Mouse (Mus musculus) lung, postnatal 4 days (tissue): ENCODE results near the gene Olfr419.

ENCODE experiments used
- DNase-seq, 2 experiments: peaks; one replicate each; pipeline ENCODE4 v3.0.0; 2021

Olfr419 gene

DNA sequence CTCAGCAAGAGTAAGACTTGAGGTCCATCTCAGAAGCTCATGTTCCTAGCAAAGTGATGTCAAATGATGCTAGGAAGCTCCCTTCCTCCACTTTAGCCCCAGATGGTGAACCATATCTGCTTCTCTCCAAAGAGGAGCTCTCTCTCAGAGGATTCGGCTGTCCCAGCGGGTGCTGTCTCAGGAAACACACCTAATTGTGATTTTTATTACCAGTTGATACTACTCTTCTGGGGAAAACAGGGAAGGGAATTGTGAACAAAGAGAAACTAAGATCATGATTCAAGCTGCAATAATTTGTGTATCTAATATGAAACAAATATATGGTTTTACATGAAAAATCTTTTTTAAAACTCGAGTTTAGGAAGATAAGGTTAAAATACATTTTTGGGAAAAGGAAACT is at the start of gene Olfr419:
TSS of gene Olfr419 (minus strand) at position 101 of the 400 bp plus-strand sequence.
- DNase-seq: no peak

DNA sequence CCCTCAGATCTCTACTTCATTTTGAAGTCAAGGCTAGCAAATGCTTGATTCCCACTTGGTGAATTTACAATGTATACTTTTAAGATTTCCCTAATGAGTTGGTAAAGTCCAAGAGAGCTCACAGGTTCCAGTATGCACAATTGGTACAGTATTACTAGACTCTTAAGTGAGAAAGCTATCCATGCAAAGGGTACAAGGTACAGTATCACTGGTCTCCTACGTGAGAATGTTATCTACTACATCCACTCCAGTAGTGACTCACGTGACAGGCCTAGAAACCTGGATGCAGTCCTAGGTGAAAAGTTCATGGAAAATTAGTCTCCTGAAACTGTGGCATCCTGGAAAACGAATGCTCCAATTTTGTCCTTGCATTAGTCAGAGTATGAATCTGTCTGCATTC is 18.8 kb upstream of the Olfr419 start:
- DNase-seq: no peak

DNA sequence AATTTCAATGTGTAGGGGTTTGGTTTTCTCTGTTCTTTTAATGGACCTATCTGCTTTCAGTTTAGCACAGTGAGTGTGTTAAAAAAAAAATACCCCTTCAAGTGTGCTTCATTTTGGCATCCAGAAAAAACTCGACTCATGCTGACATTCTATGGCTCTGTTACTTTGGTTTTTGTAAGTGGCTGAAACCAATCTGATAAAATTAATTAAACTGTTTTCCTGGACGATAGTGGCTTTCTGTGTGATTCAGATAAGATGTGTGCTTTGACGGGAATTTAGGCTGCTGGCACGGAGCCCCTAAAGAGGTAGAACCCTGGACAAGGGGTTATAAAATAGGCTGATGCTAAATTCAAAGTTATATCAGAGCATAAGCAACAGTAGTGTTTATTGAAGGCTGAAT is 17.3 kb upstream of the Olfr419 start:
- no peak for DNase-seq

DNA sequence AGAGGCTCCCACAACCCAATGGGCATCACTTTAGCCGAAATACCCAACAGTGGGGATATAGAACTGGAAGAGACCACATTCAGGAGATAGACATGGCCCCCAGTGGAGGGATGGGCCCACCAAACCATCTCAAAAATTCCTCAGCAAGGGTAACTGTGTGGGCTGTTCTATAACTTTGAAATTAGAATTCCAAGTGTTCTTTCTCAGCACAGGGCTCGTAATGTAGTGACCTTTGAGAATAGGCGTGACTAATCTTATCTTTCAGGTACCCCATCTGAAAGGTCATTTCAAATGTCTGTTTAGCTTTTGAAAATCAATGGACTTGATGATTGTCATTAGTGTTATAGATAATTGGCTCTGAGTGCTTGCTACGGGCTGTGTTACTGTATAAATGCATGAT is 16.0 kb upstream of the Olfr419 start:
- DNase-seq: no peak

DNA sequence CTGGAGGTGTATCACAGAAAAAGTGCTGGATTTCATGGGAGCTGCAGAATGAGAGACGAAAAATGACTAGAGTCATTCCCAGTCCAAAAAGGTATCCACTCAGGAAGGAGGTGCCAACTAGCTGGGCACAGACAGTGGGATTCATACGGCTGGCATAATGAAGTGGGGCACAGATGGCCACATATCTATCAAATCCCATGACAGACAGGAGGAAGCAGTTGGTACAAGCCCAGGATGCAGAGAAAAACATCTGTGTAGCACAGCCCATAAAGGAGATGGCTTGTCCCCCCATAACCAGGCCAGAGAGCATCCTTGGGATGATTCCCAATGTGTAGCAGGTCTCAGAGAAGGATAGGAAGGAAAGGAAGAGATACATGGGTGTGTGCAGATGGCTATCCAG is 1.5 kb downstream of the Olfr419 start:
- no peak for DNase-seq

DNA sequence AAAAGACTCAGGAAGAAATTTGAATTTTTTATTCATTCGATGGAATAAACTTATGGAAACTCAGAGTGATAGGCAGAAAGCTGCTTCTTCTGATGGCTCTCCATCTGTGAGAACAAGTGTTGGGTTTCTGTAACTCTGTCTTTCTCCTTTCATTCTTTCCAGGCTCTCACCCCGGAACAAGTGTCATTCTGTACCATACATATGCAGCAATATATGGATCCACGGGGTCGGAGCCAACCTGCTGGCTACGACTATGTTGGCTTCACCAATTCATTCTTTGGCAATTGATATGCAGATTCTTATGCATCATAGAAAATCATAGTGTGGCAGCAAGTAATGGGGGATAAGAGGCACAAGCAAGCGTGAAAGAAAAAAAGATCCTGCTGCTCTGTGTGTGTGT is 4.7 kb downstream of the Olfr419 start:
- no peak for DNase-seq

DNA sequence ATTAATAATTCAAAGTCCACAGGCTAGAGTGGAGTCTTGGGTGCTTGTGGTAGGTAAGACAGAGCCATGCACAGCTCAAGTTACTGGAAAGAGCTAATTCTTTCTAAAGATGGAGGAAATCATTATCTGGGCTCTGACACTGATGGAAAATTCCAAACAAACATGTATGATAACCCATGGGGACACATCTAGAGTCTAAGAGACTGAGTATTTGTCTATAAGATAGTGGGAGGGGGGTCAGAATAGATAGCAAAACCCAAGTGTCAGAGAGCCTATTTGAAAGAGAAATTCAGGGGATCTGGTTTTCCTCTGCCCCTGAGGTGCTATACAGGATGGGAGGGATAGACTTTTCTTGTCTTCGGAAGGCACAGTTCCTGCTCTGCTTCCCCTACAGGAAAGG is 5.8 kb downstream of the Olfr419 start:
- DNase-seq: no peak

DNA sequence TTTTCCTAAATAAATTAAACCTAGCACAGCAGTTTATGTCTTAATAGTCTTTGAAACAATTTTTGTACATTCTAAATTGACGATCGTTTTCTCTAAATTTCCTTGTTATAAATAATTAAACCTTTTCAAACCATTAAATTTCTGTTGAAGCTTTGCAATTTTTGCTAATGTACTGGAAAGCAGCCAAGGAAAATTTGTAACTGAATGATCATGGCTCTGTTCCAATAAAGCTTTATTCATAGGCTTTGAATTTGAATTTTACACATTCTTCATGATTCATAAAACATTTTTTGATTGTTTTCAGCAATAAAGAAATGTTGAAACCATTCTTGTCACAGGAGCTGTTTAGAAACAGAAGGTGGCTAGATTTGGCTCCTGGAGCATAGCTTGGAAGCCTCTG is 7.2 kb downstream of the Olfr419 start:
- no peak for DNase-seq

DNA sequence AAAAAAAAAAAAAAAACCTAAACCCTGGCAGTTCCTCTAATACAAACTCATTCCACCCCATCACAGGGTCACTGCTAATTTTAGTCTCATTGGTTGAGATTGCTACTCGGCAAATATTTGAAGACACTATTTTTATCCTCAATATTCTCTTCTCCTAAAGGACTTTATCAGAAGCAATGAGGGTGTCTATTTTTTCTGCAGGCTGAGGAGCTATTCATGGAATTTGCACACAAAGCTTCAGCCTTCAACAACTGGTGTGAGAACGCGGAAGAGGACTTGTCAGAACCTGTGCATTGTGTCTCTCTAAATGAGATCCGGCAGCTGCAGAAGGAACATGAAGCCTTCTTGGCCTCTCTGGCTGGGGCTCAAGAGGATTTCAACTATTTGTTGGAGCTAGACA is 11.9 kb downstream of the Olfr419 start:
- no peak for DNase-seq

DNA sequence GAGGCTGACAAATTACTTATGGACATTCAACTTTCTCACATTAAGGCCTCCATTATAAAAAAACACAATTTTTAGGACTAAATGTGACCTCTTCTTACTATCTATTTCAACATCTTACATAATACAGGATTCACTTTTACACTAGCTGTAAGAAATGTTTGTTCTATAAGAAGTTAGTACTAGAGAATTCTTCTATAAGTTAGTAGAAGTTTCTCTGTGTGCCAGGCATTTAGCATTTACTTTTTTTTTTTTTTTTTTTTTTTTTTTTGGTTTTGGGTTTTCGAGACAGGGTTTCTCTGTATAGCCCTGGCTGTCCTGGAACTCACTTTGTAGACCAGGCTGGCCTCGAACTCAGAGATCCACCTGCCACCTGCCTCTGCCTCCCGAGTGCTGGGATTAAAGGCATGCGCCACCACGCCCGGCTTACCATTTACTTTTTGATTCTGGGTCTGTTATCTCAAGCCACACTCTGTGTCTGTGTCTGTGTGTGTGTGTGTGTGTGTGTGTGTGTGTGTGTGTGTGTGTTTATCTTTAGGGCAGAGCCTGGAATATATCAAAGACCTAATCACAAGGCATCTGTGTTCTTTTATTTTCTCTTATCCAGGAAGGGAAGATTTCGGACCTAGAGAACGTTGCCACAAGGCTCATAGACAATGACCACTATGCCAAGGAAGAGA is 35.2 kb downstream of the Olfr419 start:
- no peak for DNase-seq

DNA sequence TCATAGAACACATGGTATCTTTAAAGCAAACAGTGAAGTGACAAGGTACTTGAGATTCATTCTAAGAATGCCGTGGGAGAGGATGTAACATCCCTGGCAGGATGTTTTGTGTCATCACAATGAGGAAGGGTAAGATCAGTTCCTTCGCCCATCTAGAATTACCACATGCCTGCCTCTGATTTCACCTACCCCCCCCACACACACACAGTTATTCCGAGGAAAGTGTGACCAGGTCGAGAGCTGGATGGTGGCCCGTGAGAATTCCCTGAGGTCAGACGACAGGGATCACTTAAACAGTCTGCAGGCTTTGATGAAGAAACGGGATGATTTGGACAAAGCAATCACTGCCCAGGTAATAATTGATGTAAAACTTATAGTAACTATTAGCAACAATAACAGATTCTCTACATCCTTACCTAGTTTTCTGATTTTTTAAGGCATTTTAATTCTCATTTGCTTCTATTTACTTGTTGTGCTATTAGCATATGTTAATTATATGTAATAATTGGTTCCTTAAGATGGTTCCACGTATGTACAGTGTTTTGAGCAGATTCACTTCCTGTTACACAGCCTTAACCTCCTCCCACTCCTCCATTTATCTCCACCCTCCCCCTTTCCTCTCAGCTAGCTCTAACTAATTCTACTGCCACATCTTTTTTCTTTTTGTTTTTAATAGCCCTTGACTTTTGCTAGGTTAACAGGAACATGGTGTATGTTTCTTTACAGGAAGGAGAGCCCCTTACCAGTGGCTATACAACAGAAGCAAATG is 36.4 kb downstream of the Olfr419 start:
- no peak for DNase-seq

DNA sequence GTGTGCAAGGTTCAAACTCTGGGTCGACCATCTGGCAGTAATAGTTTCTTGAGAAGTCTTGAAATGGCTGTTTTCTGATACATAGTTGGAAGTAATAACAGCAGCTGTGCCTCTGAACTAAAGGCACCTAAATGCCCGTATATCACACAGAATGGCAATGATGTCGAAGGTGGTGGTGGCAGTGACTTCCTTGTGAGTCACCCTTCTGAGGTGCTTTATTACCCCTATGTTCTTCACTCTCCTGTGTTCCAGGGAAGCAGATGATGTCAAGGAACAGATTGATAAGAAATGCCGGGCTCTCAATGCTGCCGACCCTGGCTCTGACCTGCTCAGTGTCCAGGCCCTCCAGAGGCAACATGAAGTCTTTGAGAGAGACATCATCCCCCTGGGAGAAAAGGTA is 39.6 kb downstream of the Olfr419 start:
- no peak for DNase-seq

DNA sequence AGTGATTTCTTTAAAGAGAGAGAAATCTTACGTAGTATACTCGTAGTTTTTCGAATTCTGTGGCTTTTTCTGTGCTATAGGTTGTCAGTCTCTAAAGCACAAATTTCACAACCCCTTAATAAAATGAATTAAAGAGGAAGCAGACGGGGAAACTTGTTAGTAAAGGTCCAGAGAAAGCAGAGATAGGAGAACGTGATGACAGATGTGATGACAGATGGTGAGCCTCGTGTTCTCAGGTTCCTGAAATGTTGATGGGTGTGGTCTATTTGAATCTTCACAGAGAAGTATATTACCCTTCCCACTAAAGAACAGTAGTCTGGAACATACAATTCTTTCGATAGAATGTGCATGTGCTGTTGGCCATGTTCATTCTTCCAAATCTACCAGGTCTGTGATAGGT is 47.2 kb downstream of the Olfr419 start:
- no peak for DNase-seq
